Mouse (Mus musculus) erythroblast, embryonic 14.5 days (primary cell): ENCODE measurements around the gene Slc38a2.

Experiments
- GATA1 ChIP-seq: IDR thresholded peaks from 2 replicates; pipeline ENCODE4 v1.6.1; 2012; ENCODE audit warnings: low read length, inconsistent platforms, mixed read lengths
- TAL1 ChIP-seq: IDR thresholded peaks from 3 replicates; pipeline ENCODE4 v1.6.1; 2012; ENCODE audit warnings: low read length, inconsistent platforms, mixed read lengths

- no peak for TF ChIP-seq GATA1
- TF ChIP-seq TAL1 = no peak
Observed at GRCm38 (mm10) chr15:96744882-96745296, 45.4 kb upstream of the Slc38a2 start.
